Mouse (Mus musculus) bone marrow macrophage, adult 2 months (primary cell): Measurements from ENCODE around the gene Slc48a1.

Experiments used
- CTCF ChIP-seq: IDR thresholded peaks from 2 replicates; pipeline ENCODE4 v1.5.1; 2012; ENCODE audit warnings: low read depth, mild to moderate bottlenecking, low read length, moderate library complexity
- POLR2A ChIP-seq: IDR thresholded peaks from 2 replicates; pipeline ENCODE4 v1.6.1; 2012; ENCODE audit warnings: mild to moderate bottlenecking, low read depth, low read length, borderline replicate concordance

GRCm38 (mm10) chr15:97796674-97797310 is 18.5 kb downstream of the Slc48a1 start:
- TF ChIP-seq CTCF (no peak), POLR2A (no peak)
